Mouse (Mus musculus) C2C12 (cell line): Measurements from ENCODE around the gene Mllt6.

Source experiments
- CTCF ChIP-seq: IDR thresholded peaks from one replicate; pipeline ENCODE4 v1.5.1; 2011; ENCODE audit not compliant: control insufficient read depth, insufficient read depth, insufficient read length
- MAX ChIP-seq: IDR thresholded peaks from one replicate; pipeline ENCODE4 v1.6.1; 2011; ENCODE audit warnings: mild to moderate bottlenecking, control low read depth
- MYOD1 ChIP-seq: IDR thresholded peaks from one replicate; pipeline ENCODE4 v1.6.1; 2011; ENCODE audit warnings: low read depth; ENCODE audit not compliant: control insufficient read depth, insufficient read length
- USF1 ChIP-seq: IDR thresholded peaks from one replicate; pipeline ENCODE4 v1.6.1; 2011; ENCODE audit warnings: low read depth, mild to moderate bottlenecking, control low read depth, moderate library complexity

DNA sequence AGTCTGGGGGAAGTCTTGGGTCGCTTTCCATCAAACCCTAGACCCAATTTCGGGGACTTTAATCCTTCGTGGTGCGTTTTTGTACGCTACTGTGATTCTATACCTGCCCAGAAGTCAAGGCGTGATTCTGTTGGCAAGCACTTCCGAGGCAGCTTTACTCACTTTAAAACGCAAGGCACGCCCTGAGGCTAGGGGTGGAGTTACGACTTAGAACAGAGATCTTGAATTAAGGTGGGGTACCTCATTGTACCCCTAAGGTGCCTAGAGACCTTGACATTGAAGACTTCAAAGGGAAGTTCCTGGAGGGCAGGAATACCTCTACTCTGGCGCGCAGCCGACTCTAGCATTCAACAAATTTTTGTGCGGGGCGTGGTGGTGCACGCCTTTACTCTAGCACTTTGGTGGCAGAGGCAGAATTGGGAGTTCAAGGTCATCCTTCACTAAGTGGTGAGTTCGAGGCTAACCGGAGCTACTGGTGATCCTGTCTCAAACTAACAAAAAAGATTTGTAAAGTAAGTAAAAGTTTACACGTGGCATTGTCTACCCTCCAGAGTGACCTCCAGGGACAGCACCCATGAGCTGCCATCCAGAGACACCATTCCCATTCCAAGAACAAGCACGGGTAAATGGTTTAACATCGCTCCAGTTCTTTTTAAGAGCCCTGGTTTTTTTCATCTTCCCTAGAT lies 864 bp upstream of the Mllt6 start:
- TF ChIP-seq CTCF (no peak), MAX (no peak), MYOD1 (no peak), USF1 (no peak)
